Mouse (Mus musculus) left cerebral cortex, adult 18-20 months (tissue): ENCODE measurements around the gene Hacl1. TPM values are rescaled to one million over a fixed set of nuclear protein-coding genes. Genes with fewer than 3 reads are reported as not detected.

Source experiments
- DNase-seq, 2 experiments: peaks; one replicate each; pipeline ENCODE4 v3.0.0; 2021 to 2022; ENCODE audit warnings: low spot score in 2 of 2, mixed read lengths in 1 of 2
- total RNA-seq, 2 experiments: library from RNA; stranded (reverse); gene quantifications; 2 replicates each; pipeline ENCODE4 v1.2.3; 2021

The Hacl1 gene
- total RNA-seq, 2 experiments from 2014 or later: 4.5 to 8.7 TPM

- no peak for DNase-seq
Observed at GRCm38 (mm10) chr14:31663376-31664099, 22.5 kb upstream of the Hacl1 start.

- no peak for DNase-seq
Observed at GRCm38 (mm10) chr14:31662555-31663211, 21.6 kb upstream of the Hacl1 start.

- peak; percentile 86 to 90 for DNase-seq
Observed at GRCm38 (mm10) chr14:31661671-31662554, 20.8 kb upstream of the Hacl1 start.

- peak in 1 of 2 experiments; percentile 30 for DNase-seq
Observed at GRCm38 (mm10) chr14:31660312-31661093, 19.4 kb upstream of the Hacl1 start.

GRCm38 (mm10) chr14:31659501-31660181 lies 18.6 kb upstream of the Hacl1 start:
- DNase-seq: no peak

GRCm38 (mm10) chr14:31658126-31658680 lies 17.1 kb upstream of the Hacl1 start:
- no peak for DNase-seq

- DNase-seq: peak; percentile 79 to 82
Observed at GRCm38 (mm10) chr14:31656857-31657645, 16.0 kb upstream of the Hacl1 start.

- DNase-seq: no peak
Observed at GRCm38 (mm10) chr14:31656386-31656785, 15.3 kb upstream of the Hacl1 start.

- DNase-seq: no peak
Observed at GRCm38 (mm10) chr14:31655406-31655805, 14.3 kb upstream of the Hacl1 start.

- no peak for DNase-seq
Observed at GRCm38 (mm10) chr14:31654816-31655215, 13.7 kb upstream of the Hacl1 start.

- DNase-seq: no peak
Observed at GRCm38 (mm10) chr14:31653101-31653875, 12.2 kb upstream of the Hacl1 start.

- DNase-seq: no peak
Observed at GRCm38 (mm10) chr14:31652624-31653023, 11.5 kb upstream of the Hacl1 start.

- DNase-seq: no peak
Observed at GRCm38 (mm10) chr14:31652106-31652505, 11.0 kb upstream of the Hacl1 start.

- DNase-seq: no peak
Observed at GRCm38 (mm10) chr14:31651206-31651605, 10.1 kb upstream of the Hacl1 start.

- DNase-seq: no peak
Observed at GRCm38 (mm10) chr14:31650347-31650746, 9.3 kb upstream of the Hacl1 start.

GRCm38 (mm10) chr14:31647991-31648390 lies 6.9 kb upstream of the Hacl1 start:
- no peak for DNase-seq

GRCm38 (mm10) chr14:31645920-31646319 lies 4.8 kb upstream of the Hacl1 start:
- no peak for DNase-seq

- DNase-seq: no peak
Observed at GRCm38 (mm10) chr14:31644931-31645547, 4.0 kb upstream of the Hacl1 start.
